31 mouse cellular contexts compared by ENCODE assay signal in genomic region chr6:137163571-137163970, GRCm38 (mm10). TPM values are rescaled to one million over a fixed set of nuclear protein-coding genes. Genes with fewer than 3 reads are reported as not detected.
DNase-seq lines count a peak whose midpoint lies in the region; ATAC-seq lines count a peak whose summit lies in the region.
"Had no signal": no experiment of that assay in that cellular context is flagged by ENCODE, and none has a peak within 500 bp of the region (broad histone marks: within the 10 kb centered on the region; RNA-seq: fewer than 3 reads in every experiment).

No protein-coding gene starts in this region.

- H3K27ac ChIP-seq in limb, embryonic 10.5 days = no peak overlapping the region
- H3K27ac ChIP-seq: embryonic facial prominence, embryonic 13.5 days; forebrain, embryonic 13.5 days; kidney, postnatal 0 days; limb, embryonic 13.5 days; liver, embryonic 13.5 days had no signal

- H3K4me1 ChIP-seq in limb, embryonic 10.5 days = peaks cover 16% of the 10 kb centered on the region
- H3K4me1 ChIP-seq: liver, embryonic 13.5 days had no signal

- H3K27me3 ChIP-seq in limb, embryonic 10.5 days (ENCODE audit: low read depth, poor library complexity, severe bottlenecking) = peaks cover 15% of the 10 kb centered on the region
- H3K27me3 ChIP-seq: CH12.LX; embryonic facial prominence, embryonic 13.5 days; Patski had no signal

- H3K9me3 ChIP-seq in limb, embryonic 10.5 days (replicated peaks) = no peaks in the 10 kb centered on the region
- H3K9me3 ChIP-seq: embryonic facial prominence, embryonic 13.5 days; forebrain, embryonic 13.5 days; limb, embryonic 13.5 days; liver, embryonic 13.5 days had no signal

- no peaks in the 10 kb centered on the region for H3K36me3 ChIP-seq in limb, embryonic 10.5 days
- H3K36me3 ChIP-seq: G1E; liver, embryonic 13.5 days had no signal

- ATAC-seq in hematopoietic stem cell, adult 5-6 weeks (replicated peaks in 1 of 2; ENCODE audit: insufficient read depth in 1 of 2, low FRiP score in 2 of 2, low TSS enrichment in 1 of 2, low read depth in 1 of 2, poor library complexity in 2 of 2, severe bottlenecking in 2 of 2) = peak; percentile 42 to 54; a peak in 1 of 4 replicates
- no peak for ATAC-seq in frontal cortex, adult (ENCODE audit: low TSS enrichment)
- ATAC-seq: forebrain, embryonic 13.5 days; hindbrain, embryonic 16.5 days; lung, postnatal 0 days; midbrain, embryonic 16.5 days; Patski had no signal

- WGBS in limb, embryonic 10.5 days = 64% methylated on average over 10 of the region's 10 CpGs

- peak; percentile 89 for DNase-seq in heart, adult 11 months
- no peak for DNase-seq in heart, adult 18-20 months
- DNase-seq in 3T3-L1 (ENCODE audit: low read depth, low spot score) = peak; percentile 50
- DNase-seq in ZHBTc4 (ENCODE audit: low read depth, low spot score) = peak; percentile 94
- DNase-seq in kidney, postnatal 36 days = no peak
- no peak for DNase-seq in limb, embryonic 10.5 days (ENCODE audit: low spot score)
- DNase-seq: adrenal gland, adult 2 months; B cell, adult 2 months; cerebellum, adult 8-10 months; cerebellum, postnatal 25 days; embryo, embryonic 11 days; gastrocnemius, postnatal 36 days; heart, postnatal 14 days; kidney, adult 18-20 months; layer of hippocampus, adult 9-11 months; liver, embryonic 13.5 days; thymus, adult 2 months; thymus, postnatal 4 days had no signal

- H3K4me3 ChIP-seq in limb, embryonic 10.5 days = no peak overlapping the region
- H3K4me3 ChIP-seq: embryonic facial prominence, embryonic 13.5 days; erythroblast, embryonic 14.5 days; forebrain, embryonic 13.5 days; limb, embryonic 13.5 days; liver, embryonic 13.5 days had no signal

RNA-seq across cellular contexts. Expression of gene Rerg, which starts 6.7 kb away (rescaled TPM):
- total RNA-seq in heart, adult 18-20 months (2021) = 1 to 10 TPM; 3.1 to 3.8 TPM
- total RNA-seq in hematopoietic stem cell, adult 5-6 weeks (2017) = not detected in 2 replicates
- polyA plus RNA-seq in limb, embryonic 10.5 days (2016; fragmentation: Nextera tagmentation; extraction: Ambion mirVana) = 1.2 and 1.3 TPM in 2 replicates
- total RNA-seq: CH12.LX had no signal
- polyA plus RNA-seq: erythroblast, embryonic 14.5 days; G1E had no signal

Comparison
In these comparisons a context has a peak if more than half of its experiments do, and no peak if none do; other contexts are left out.
1. DNase-seq: peak in heart, adult 11 months (single experiment), 3T3-L1 (single experiment) and ZHBTc4 (single experiment); none in heart, adult 18-20 months (0 of 2), kidney, postnatal 36 days (0 of 2) and limb, embryonic 10.5 days (single experiment).